Mouse (Mus musculus): Measurements from ENCODE around the gene Nop14.

Nop14 gene

DNA sequence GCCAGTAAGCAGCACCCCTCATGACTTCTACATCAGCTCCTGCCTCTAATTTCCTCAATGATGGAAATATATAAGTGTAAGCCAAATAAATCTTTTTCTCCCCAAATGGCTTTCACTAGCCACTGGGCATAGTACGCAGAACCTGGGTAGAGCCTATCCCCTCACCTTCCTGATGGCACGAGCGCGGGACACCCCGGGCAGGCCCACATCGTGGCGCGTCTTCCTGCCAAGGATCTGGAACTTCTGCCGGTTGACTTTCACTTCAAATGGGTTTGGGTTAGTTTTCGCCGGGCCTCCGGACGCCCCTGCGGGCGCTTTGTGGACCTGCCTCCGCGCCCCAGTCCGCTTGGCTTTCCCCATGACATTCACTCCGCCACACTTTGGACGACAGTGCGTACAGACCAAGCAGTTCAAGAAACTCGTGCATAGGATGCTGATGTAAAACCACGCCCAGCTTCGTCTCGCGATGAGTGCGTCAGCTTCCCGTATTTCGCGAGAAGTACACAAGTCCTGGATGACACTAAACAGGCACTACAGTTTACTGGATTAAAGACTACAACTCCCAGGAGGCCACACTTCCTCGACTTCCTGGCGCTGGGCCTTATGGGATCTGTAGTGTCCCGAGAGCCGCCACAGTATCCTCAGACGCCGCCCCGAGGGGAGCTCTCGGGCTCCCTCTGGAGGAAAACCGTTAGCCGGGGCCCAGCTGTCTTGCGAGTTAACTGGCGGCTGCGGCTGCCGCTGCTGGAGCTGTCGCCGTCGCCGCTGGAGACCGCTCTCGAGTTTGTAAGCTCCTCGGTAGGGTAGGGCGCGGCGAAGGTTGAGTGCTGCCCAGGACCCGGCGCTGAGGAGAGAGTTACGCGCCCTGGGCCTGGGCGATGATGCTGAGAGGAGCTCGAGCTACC, at the start of gene Nop14, which contains the start of gene Grk4:
Nop14 (minus strand) TSS at position 463 of the 905 bp plus-strand sequence.
Grk4 (plus strand) TSS at position 694 of the 905 bp plus-strand sequence.
- DNase-seq (ENCODE audit: low spot score in 2 of 2) = peak; percentile 97 to 98

DNA sequence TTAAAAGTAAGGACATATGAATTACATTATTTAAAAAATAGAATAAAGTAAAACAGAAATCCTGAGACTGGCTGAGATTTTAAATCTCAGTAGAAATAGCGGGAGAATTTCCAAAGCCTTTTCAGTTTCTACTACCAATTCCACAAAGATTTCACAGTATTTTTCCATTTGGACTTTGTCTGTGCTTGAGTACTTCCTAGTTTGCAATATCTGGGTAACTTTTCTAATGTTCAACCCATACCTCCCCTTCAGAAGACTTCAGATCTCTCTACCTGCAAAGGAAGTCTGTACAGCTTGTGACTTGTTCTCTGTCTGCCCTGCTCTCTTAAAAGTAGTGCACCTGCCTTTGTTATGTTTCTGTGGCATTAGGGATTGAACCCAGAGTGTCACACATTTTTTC, 48.5 kb upstream of the Nop14 start:
- no peak for DNase-seq (ENCODE audit: low spot score in 2 of 2)

DNA sequence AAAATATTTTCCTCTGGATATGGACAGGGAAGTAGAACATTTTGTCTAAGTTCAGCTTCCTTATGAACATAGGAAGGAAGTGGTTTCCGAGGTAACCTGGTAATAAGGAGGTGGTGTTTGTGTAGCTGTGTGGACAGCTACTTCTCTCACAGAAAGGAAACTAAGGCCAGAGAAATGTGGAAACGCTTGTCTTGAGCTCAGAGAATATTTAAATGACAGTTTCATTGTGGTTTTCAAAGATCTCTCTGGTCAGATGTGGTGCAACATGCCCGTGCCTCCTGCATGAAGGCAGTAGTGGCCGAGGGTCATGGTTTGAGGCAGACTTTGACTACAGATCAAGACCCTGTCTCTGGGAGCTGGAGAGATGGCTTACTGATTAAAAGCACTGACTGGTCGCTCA, 35.6 kb upstream of the Nop14 start:
- no peak for DNase-seq (ENCODE audit: low spot score in 2 of 2)

DNA sequence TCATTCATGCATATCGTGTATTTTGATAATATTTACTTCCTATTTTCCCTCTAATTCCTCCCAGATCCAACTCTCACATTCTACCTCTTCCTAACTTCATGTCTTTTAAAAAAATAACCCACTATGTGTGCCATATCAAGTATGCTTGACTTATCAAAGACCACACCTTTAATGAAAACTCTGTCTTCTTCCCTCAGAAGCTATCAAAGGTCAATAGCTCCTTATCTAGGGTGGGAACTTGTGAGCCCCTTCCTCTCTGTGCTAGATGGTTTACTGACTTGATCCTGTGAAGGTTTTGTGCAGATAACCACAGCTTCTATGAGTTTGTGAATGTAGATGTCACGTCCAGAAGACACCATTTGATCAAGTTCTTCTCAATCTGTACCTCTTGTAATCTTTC, 32.8 kb upstream of the Nop14 start:
- DNase-seq (ENCODE audit: low spot score in 2 of 2) = no peak

DNA sequence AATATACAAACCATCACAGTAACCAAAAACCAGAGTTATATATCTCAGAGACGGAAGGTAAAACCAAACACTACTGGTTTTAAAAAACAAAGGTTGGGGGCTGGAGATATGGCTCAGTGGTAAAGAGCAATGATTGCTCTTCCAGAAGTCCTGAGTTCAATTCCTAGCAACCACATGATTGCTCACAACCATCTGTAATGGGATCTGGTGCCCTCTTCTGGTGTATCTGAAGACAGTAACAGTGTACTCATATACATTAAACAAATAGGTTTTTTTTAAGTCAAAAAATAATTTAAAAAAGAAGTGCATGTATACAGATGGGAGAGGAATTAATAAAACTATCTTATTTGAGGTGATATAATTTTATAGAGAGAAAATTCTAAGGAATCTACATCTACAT, 29.9 kb upstream of the Nop14 start:
- DNase-seq (ENCODE audit: low spot score in 2 of 2) = no peak

DNA sequence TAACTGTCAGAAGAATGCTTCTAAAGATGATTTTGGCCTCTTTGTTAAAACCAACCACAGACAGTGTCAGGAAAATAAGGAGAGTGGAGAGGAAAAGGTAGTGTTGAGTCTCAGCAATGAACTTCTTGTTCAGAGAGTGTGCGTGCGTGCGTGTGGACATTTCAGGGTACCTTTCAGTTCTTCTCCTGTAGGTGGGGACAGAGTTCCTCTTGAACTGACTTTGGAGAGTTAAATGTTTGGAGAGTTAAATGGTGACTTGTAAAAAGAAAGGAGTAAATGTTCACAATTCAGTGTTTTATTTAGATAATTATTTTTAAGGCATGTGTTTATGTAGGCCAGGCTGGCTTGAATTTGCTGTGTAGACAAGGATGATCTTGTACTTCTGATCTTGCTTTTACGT, 10.3 kb upstream of the Nop14 start:
- no peak for DNase-seq (ENCODE audit: low spot score in 2 of 2)

DNA sequence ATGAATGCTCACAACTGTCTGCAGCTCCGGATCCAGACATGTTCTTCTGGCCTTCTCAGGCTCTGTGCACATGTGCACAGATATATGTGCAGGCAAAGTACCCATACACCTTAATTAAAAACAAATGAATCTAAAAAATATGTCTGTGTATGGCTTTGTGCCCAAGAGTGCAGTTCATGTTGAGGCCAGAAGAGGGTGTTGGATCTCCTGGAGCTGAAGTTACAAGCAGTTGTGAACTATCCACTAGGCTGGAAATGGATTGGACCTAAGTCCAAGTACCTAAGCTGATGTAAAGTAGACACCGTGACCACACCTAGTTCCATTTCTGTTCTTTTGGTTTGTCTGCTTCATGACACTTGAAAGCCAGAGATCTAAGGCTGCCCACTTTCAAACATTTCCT, 9.5 kb upstream of the Nop14 start:
- DNase-seq (ENCODE audit: low spot score in 2 of 2) = no peak

DNA sequence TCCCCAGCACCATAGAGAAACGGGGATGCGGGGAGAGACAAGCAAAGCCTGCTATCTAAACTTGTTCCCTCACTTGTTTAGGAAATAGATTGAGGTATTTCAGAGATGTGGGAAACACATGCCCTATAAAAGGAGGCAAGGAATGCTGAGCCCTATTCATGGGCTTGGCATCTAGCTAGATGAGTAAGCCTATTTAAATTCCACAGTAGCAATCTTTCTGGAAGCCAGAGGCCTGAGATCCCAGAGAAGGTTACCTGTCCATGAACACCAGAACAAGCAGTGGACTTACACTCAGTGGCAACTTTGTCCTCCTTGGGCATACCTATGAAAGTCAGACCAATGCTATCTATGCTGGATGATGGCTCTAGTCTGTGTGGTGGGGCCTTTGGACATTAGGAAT, 3.3 kb upstream of the Nop14 start:
- no peak for DNase-seq (ENCODE audit: low spot score in 2 of 2)

DNA sequence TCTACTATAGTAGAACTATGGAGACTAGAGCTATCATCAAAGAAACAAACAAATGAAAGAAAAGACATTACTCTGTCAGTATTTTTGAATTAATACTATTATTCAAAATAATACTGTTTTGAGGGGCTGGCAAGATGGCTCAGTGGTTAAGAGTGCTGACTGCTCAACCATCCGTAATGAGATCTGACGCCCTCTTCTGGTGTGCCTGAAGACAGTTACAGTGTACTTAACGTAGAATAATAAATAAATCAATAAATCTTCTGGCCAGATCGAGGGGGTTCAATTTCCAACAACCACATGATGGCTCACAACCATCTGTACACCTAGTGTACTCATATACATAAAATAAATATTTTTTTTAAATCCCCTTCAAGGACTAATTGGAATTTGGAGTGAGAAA, 2.0 kb upstream of the Nop14 start:
- no peak for DNase-seq (ENCODE audit: low spot score in 2 of 2)

DNA sequence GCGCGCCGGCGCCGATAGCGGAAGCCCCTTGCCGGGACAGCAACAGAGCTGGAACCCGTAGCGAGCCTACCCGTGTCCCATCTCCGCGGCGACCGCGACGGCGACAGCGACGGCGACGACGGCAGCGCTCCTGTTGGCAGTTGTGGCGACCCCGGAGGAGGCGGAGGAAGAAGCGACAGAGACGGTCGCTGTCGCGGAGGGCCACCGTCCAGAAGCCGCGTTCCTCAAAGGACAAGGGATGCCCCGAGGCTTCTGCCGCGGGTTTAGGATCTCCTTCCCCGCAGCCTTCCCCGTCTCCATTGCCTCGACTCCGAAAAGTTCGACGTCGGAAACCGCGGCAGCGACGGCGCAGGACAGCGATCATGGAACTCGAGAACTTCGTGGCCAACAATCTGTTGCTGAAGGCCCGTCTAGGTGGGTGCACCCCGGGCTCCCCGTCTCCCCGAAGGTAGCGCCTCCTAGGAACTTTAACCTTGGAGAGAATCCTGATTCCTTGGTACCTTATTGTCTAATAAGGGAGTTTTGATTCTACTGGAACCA, 713 bp upstream of the Nop14 start:
- no peak for DNase-seq (ENCODE audit: low spot score in 2 of 2)

DNA sequence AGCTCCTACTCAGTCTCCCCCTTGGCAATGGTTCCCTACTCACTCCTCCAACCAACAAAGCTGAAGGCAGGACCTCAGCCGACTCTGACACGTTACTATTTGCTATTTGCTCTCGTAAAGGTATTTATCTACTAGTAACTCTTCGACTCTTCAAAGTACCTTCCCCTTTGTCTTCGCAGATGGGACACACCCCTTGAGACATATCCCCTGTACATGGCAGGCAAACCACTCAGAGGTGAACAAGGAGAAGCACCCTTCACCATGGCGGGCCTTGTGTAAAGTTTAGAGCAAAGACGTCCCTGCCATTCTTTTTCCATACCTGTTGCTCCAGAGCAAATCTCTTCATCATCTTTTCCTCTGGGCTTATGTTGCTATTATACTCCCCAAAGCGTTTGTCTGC, 2.4 kb downstream of the Nop14 start:
- DNase-seq (ENCODE audit: low spot score in 2 of 2) = no peak

DNA sequence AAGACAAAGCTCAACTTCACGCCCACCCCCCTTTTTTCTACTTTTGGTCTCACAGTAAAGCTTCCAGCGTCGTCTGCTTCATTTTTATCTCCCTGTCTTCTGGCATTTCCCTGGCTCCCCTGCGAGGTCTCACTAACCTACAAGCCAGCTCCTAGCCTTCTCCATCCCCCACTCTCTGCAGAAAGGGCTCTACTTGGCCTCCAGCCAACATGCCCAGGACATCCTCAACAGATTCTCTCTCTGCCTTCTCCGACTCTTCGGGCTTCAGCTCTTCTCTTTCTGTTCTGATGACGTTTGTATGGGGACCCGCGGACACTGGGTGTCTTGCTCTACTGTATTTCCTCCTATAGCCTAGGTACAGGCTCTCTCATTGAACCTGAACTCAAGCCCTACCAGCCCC, 5.1 kb downstream of the Nop14 start:
- no peak for DNase-seq (ENCODE audit: low spot score in 2 of 2)

DNA sequence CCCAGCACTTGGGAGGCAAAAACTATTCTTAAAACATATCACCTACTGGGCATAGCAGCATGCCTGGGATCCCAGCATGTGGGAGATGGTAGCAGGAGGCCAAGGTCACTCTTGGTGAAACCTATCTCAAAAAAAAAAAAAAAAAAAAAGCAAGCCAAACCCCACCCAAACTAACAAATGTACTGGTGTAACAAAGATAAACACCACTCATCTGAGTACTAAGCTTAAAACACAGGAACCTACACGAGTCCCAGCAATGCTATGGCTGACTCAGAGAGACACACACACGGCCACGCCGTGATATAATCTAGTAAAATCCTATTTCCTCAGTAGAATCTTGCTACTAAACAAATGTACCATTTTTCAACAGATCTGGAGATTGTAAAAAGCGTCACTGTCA, 7.0 kb downstream of the Nop14 start:
- DNase-seq (ENCODE audit: low spot score in 2 of 2) = no peak

DNA sequence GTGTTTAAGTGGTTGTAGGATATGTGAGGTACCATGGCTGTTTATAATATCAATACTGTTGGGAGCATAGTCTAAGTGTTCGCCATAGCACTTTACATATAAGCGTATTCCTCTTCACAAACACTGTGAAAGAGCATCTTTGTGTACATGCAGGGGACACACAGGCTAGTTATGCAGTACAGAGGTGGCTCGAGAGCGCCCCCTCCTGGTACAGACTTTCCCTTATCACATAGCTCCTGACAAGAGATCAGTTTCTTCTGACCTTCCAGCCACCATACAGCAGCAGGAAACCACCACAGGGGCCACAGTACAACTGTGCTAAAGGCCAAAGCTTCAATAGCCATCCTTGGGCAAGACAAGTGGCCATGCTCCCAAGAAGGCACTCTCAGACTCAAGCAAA, 12.4 kb downstream of the Nop14 start:
- peak; percentile 58 to 64 for DNase-seq (ENCODE audit: low spot score in 2 of 2)

DNA sequence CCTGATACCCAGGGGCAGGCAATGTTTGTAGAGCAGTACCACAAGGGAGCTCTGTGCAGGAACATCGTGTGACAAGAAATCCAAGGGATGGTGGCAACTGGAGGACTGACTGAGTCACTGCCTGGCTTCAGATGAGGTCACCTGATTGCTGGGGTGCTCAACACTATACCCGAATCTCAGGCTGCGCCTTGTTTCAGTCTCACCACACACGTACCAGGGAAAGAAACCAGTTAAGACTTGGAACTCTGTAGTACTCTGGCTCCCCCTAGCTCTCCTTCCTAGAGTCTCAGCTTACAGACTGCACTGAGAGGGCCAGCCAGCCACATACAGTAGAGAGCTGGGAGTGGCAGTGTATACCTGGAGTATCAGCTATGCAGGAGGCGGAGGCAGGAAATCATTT, 17.0 kb downstream of the Nop14 start:
- DNase-seq (ENCODE audit: low spot score in 2 of 2) = no peak

DNA sequence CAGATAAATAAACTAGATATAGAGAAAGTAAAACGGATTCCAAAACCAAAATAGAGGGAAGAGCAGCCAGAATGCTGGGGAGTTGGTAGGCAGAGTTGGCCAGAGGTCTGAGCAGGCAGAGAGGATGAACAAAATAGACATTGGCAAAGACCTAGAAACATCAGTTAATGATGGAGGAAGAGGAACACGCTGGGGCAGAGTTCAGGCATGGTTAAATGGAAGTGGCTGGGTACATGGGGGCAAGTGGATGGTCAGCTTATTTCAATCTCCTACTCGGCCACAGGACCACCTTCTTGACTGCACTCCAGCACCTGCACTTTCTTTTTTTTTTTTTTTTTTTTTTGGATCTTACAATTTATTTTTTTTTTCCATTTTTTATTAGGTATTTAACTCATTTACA, 18.0 kb downstream of the Nop14 start:
- DNase-seq (ENCODE audit: low spot score in 2 of 2) = no peak

DNA sequence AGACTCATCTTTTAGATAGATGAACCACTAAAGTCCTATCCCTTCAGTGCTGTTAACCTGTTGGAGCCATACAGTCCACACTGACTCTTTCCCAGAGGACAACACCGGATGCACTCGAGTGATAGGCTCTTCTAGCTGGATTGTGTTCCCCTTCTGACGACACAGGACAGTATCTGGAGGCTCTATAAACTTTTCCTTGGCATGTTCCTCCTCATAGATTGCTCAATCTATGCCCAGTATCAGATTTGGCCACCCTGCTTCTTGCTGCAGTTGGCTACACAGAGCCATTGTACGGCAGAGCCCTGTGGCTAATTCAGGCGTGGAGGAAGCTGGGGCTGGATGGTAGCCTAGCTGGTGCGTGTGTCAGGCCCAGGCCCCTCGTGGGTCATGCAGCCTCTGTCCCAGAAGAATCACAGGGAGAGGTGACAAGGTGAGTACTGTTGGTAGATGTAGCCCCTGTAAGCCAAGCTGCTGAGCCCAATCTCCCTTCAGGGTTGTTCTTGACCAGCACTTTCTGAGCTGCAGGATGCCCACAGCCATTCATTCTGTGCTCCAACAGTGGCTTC, 22.3 kb downstream of the Nop14 start:
- no peak for DNase-seq (ENCODE audit: low spot score in 2 of 2)

DNA sequence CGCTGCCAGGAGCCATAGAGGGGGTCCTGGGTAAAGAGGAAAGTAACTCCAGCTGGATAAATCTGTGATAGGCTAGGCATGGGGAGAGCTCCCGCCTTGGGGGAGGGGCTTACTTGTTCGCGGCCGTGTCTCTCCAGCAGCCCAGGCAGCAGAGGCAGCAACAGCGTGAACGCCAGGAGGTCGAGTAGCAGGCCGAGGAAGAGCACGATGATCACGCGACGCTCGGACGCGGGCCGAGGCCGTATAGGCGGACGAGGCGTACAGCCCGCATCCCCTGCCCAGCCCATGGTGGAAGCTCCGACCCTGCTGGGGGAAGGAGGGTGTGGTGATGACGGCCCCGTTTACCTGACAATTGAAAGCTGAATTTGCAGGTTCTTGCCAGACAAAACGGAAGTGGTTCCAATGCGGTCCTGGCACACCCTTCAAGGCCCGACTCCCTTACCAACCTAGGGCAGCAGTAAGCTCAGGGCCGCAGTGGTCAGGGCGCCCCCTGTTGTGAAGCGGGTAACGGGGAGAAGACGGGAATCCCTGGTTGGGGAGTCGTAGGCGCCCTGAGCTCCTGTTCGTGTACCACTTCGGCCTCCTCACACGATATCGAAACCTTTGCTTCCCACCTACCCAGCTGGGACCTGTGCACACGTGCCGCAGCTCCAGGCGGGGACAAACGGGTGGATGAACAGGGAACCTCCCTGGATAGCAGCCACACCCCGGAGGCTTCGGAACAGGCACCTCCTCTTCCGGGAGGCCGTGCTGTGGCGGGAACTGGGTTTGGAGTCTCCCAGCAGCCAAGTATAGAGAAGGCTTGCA, 23.3 kb downstream of the Nop14 start, which contains the start of gene Mfsd10:
Mfsd10 (minus strand) TSS at position 732 of the 807 bp plus-strand sequence.
- DNase-seq (ENCODE audit: low spot score in 2 of 2) = peak; percentile 53 to 70

DNA sequence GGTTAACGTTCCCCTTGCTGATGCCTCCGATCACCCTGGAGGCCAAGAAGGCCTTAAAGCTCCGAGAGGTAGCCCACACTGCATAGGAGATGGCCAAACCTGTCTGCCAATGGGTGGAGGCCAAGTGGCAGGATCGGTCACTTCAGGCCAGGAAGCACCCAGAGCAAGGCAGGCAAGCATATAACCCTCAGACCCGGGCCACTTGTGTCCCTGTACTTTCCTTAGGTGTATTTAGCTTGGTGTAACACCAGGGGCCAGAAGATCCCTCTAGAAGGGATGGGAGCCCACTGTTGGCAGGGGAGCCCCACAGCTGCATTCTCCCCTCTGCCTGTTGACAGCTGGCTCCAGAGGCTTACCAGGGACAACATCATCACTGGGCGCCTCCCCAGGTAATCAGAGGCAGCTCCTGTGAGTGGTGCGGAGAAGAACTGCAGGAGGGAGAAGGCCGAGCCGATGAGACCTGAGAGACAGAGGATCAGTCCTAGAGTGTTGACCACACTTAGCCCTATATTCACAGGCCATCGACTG, 24.2 kb downstream of the Nop14 start:
- DNase-seq (ENCODE audit: low spot score in 2 of 2) = no peak

DNA sequence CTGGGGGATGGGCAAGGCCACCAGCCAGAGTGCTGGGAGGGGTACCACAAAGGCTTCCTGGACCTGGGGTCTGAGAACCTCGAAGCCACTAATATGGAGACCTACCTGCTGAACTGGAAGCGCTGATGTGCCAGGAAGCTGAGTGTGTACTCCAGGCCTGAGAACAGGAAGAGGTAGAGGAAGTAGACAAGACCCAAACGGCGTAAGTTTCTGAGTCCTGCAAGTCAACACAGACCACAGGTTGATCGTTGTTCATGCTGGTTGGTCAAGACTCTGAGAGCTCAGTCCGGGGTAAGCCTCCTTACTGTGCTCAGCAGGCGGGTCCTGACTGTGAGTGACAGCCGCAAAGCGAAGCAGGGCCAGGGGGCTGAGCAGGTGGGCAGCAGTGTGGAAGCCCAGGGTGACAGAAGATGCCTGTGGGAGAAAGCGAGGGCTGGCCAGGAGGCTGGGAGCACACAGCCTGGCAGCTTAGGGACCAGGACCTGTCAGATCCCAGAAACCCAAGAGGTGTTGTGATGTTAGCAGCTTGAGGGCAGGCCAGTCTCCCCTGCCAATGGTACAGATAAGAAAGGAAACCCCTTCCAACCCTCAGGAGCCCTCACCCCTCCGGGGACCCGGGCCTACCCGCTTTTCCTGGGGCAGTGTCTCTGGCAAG, 25.1 kb downstream of the Nop14 start:
- DNase-seq (ENCODE audit: low spot score in 2 of 2) = no peak

DNA sequence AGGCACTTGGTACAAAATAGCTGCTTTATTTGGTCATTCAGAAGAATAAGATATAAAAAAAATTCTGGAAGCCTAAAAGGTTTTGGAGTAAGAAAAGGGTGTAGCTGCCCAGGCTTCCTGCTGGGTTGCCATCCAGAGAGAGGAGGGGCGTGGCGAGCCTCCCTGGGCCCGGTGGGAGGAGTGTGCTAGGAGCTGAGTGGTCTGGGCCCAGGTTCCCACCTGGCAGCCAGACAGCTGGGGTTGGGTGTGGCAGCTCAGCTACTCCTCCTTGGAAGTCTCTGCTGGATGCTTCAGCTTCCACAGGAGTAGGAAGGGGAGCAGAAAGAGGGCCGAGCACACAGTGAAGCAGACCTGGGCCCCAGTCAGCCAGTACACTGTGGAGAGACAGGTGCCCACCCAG, 26.3 kb downstream of the Nop14 start:
- DNase-seq (ENCODE audit: low spot score in 2 of 2) = no peak

All from frontal cortex, postnatal 25 days (tissue).